9 mouse cellular contexts compared by ENCODE assay signal in the genomic region with DNA sequence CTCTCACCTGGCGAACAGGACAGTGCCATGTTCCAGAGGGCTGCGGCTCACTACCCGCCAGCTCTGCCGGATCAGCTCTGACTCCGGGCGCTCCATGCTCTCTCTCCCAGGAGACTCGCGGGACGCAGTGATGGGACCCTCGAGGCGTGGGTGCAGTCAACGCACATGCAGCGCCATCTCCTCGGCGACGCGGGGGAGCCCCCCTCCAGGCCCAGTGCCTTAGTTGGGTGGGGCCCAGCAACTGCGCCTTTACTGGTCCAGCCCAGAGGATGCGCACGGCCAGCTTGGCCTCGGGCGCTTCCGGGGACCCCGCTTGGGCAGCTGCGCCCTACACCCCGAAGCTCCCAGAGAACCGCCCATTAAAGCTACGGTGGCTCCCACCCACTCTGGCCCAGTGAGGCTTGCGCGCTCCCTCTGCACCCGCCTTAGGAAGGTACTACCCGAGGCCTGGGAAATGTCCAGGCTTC. TPM values are rescaled to one million over a fixed set of nuclear protein-coding genes. Genes with fewer than 3 reads are reported as not detected.
A peak's percentile ranks its signal among the peaks of the same experiment; 100 is the strongest.
DNase-seq lines count a peak whose midpoint lies in the region; ATAC-seq and TF ChIP-seq lines count a peak whose summit lies in the region.
"Had no signal": no experiment of that assay in that cellular context is flagged by ENCODE, and none has a peak within 500 bp of the region (broad histone marks: within the 10 kb centered on the region; RNA-seq: fewer than 3 reads in every experiment).

A gene (minus strand): TSS at position 375 of the 467 bp plus-strand sequence.

- H3K27me3 ChIP-seq in kidney, postnatal 0 days (ENCODE audit: insufficient read depth, low read length), result 0 out of 2 replicates have a peak, but pooled peaks cover 6% of the 10 kb centered on the region
- peaks cover 20% of the 10 kb centered on the region for H3K27me3 ChIP-seq in embryonic facial prominence, embryonic 15.5 days
- peaks cover 66% of the 10 kb centered on the region for H3K27me3 ChIP-seq in limb, embryonic 12.5 days
- peaks cover 39% of the 10 kb centered on the region for H3K27me3 ChIP-seq in neural tube, embryonic 13.5 days

- H3K36me3 ChIP-seq in kidney, postnatal 0 days (ENCODE audit: insufficient read depth, low read length), result no peaks in the 10 kb centered on the region
- H3K36me3 ChIP-seq in embryonic facial prominence, embryonic 15.5 days, result no peaks in the 10 kb centered on the region
- H3K36me3 ChIP-seq in limb, embryonic 12.5 days, result no peaks in the 10 kb centered on the region
- H3K36me3 ChIP-seq in neural tube, embryonic 13.5 days, result no peaks in the 10 kb centered on the region

- H3K4me2 ChIP-seq in kidney, postnatal 0 days (ENCODE audit: low read length), result peak within 1 kb of the TSS; percentile 59
- peak within 1 kb of the TSS; percentile 50 for H3K4me2 ChIP-seq in embryonic facial prominence, embryonic 15.5 days (replicated peaks)
- H3K4me2 ChIP-seq in limb, embryonic 12.5 days, result peak within 1 kb of the TSS; percentile 61
- peak within 1 kb of the TSS; percentile 63 for H3K4me2 ChIP-seq in neural tube, embryonic 13.5 days

- no peak within 1 kb of the TSS for H3K9ac ChIP-seq in kidney, postnatal 0 days (ENCODE audit: low read depth, low read length)
- no peak within 1 kb of the TSS for H3K9ac ChIP-seq in embryonic facial prominence, embryonic 15.5 days
- peak within 1 kb of the TSS; percentile 31 for H3K9ac ChIP-seq in limb, embryonic 12.5 days (replicated peaks)
- peak within 1 kb of the TSS; percentile 53; the same call in 1 of the 2 replicates for H3K9ac ChIP-seq in neural tube, embryonic 13.5 days

- DNase-seq in kidney, postnatal 0 days (ENCODE audit: low spot score), result no peak
- no peak for DNase-seq in kidney, postnatal 25 days
- no peak for DNase-seq in ovary, postnatal 14 days (ENCODE audit: low spot score)
- no peak for DNase-seq in cerebellum, postnatal 36 days
- no peak for DNase-seq in gastrocnemius, adult 18-20 months (ENCODE audit: low spot score)

- H3K27ac ChIP-seq in kidney, postnatal 0 days, result no peak within 1 kb of the TSS
- no peak within 1 kb of the TSS for H3K27ac ChIP-seq in embryonic facial prominence, embryonic 15.5 days (replicated peaks)
- H3K27ac ChIP-seq in limb, embryonic 12.5 days, result no peak within 1 kb of the TSS
- no peak within 1 kb of the TSS for H3K27ac ChIP-seq in neural tube, embryonic 13.5 days (replicated peaks)

- TF ChIP-seq CTCF in kidney, postnatal 0 days (IDR thresholded peaks at IDR 0.05; ENCODE audit: low read depth), result no peak

- peak; percentile 43 for ATAC-seq in kidney, postnatal 0 days (replicated peaks; ENCODE audit: low FRiP score, low read depth)
- no peak for ATAC-seq in embryonic facial prominence, embryonic 15.5 days (ENCODE audit: insufficient number of reproducible peaks, low FRiP score, low TSS enrichment, low read depth)
- no peak for ATAC-seq in limb, embryonic 12.5 days (ENCODE audit: insufficient number of reproducible peaks, insufficient read depth, low FRiP score, low TSS enrichment, low read depth)
- no peak; the same call in 1 of the 2 replicates for ATAC-seq in neural tube, embryonic 13.5 days (ENCODE audit: low read depth)

- WGBS in kidney, postnatal 0 days, result 2% methylated on average over 32 of the region's 32 CpGs
- 2% methylated on average over 32 of the region's 32 CpGs for WGBS in embryonic facial prominence, embryonic 15.5 days
- 3% methylated on average over 32 of the region's 32 CpGs for WGBS in limb, embryonic 12.5 days
- WGBS in neural tube, embryonic 13.5 days, result 3% methylated on average over 32 of the region's 32 CpGs

- H3K4me3 ChIP-seq in kidney, postnatal 0 days (replicated peaks; ENCODE audit: low read depth, low read length), result peak within 1 kb of the TSS; percentile 13
- H3K4me3 ChIP-seq in embryonic facial prominence, embryonic 15.5 days (replicated peaks), result peak within 1 kb of the TSS; percentile 27
- H3K4me3 ChIP-seq in limb, embryonic 12.5 days (replicated peaks), result peak within 1 kb of the TSS; percentile 34
- H3K4me3 ChIP-seq in neural tube, embryonic 13.5 days, result peak within 1 kb of the TSS; percentile 36

- H3K4me1 ChIP-seq in kidney, postnatal 0 days (replicated peaks; ENCODE audit: insufficient read depth, low read length), result no peaks in the 10 kb centered on the region
- H3K4me1 ChIP-seq in embryonic facial prominence, embryonic 15.5 days, result peaks cover 10% of the 10 kb centered on the region
- peaks cover 12% of the 10 kb centered on the region for H3K4me1 ChIP-seq in limb, embryonic 12.5 days (replicated peaks)
- peaks cover 11% of the 10 kb centered on the region for H3K4me1 ChIP-seq in neural tube, embryonic 13.5 days (replicated peaks)

- H3K9me3 ChIP-seq in kidney, postnatal 0 days (replicated peaks; ENCODE audit: low read length), result no peaks in the 10 kb centered on the region
- no peaks in the 10 kb centered on the region for H3K9me3 ChIP-seq in embryonic facial prominence, embryonic 15.5 days (replicated peaks)
- H3K9me3 ChIP-seq in limb, embryonic 12.5 days, result no peaks in the 10 kb centered on the region
- no peaks in the 10 kb centered on the region for H3K9me3 ChIP-seq in neural tube, embryonic 13.5 days

RNA-seq across cellular contexts. Expression of the gene that starts here (rescaled TPM):
- 0.24 and 0.33 TPM in 2 replicates for polyA plus RNA-seq in kidney, postnatal 0 days (2015; fragmentation: Nextera tagmentation; extraction: Ambion mirVana)
- 0.16 and 0.17 TPM in 2 replicates for polyA plus RNA-seq in embryonic facial prominence, embryonic 15.5 days (2015; fragmentation: Nextera tagmentation; extraction: Ambion mirVana)
- 0.26 and 0.41 TPM in 2 replicates for polyA plus RNA-seq in limb, embryonic 12.5 days (2016; fragmentation: Nextera tagmentation; extraction: Ambion mirVana)
- polyA plus RNA-seq in neural tube, embryonic 13.5 days (2015; fragmentation: Nextera tagmentation; extraction: Ambion mirVana), result 1.0 and 1.2 TPM in 2 replicates
- total RNA-seq in gastrocnemius, adult 18-20 months (2021), result not detected
- total RNA-seq: neutrophil, adult 5-6 weeks had no signal

Comparison
In these comparisons a context has a peak if more than half of its experiments do, and no peak if none do; other contexts are left out.
1. Peak in ATAC-seq, H3K4me3 ChIP-seq and H3K4me2 ChIP-seq in kidney, postnatal 0 days; RNA of the gene not detected or under 1 TPM.
2. H3K9ac ChIP-seq: peak in limb, embryonic 12.5 days (single experiment) and neural tube, embryonic 13.5 days (single experiment); none in kidney, postnatal 0 days (single experiment) and embryonic facial prominence, embryonic 15.5 days (single experiment).
3. Peak in every context shown above with its lines, with median percentiles within 50 percentile points of each other: H3K4me2 ChIP-seq and H3K4me3 ChIP-seq.